Comparison of ENCODE assay signal across 14 mouse cellular contexts in genomic region chr4:107243365-107244333, GRCm38 (mm10). TPM values are rescaled to one million over a fixed set of nuclear protein-coding genes. Genes with fewer than 3 reads are reported as not detected.
A peak's percentile ranks its signal among the peaks of the same experiment; 100 is the strongest.
DNase-seq lines count a peak whose midpoint lies in the region; ATAC-seq and TF ChIP-seq lines count a peak whose summit lies in the region.
"Had no signal": no experiment of that assay in that cellular context is flagged by ENCODE, and none has a peak within 500 bp of the region (broad histone marks: within the 10 kb centered on the region; RNA-seq: fewer than 3 reads in every experiment).

No protein-coding gene starts in this region.

- TF ChIP-seq EP300 in heart, postnatal 0 days (IDR thresholded peaks at IDR 0.05; ENCODE audit: low read depth) = no peak

- H3K9me3 ChIP-seq in embryonic facial prominence, embryonic 13.5 days = no peaks in the 10 kb centered on the region
- no peaks in the 10 kb centered on the region for H3K9me3 ChIP-seq in embryonic facial prominence, embryonic 10.5 days
- H3K9me3 ChIP-seq in heart, postnatal 0 days (replicated peaks; ENCODE audit: control insufficient read depth, low read length) = no peaks in the 10 kb centered on the region
- no peaks in the 10 kb centered on the region for H3K9me3 ChIP-seq in midbrain, embryonic 14.5 days (ENCODE audit: control insufficient read depth, low read length)
- H3K9me3 ChIP-seq in midbrain, embryonic 10.5 days (replicated peaks) = no peaks in the 10 kb centered on the region
- no peaks in the 10 kb centered on the region for H3K9me3 ChIP-seq in neural tube, embryonic 15.5 days (replicated peaks)
- H3K9me3 ChIP-seq: embryonic facial prominence, embryonic 12.5 days had no signal

- intact Hi-C loops in heart, postnatal 25 days (cut with DNase I) = no loop called here

- peaks cover 18% of the 10 kb centered on the region for H3K4me1 ChIP-seq in embryonic facial prominence, embryonic 13.5 days
- no peaks in the 10 kb centered on the region for H3K4me1 ChIP-seq in embryonic facial prominence, embryonic 10.5 days
- H3K4me1 ChIP-seq in heart, postnatal 0 days (ENCODE audit: control insufficient read depth, insufficient read depth) = peaks cover 19% of the 10 kb centered on the region; the same call in 1 of the 2 replicates
- no peaks in the 10 kb centered on the region for H3K4me1 ChIP-seq in midbrain, embryonic 14.5 days (ENCODE audit: control insufficient read depth, insufficient read depth, low read length)
- peaks cover 16% of the 10 kb centered on the region for H3K4me1 ChIP-seq in midbrain, embryonic 10.5 days
- peaks cover 31% of the 10 kb centered on the region for H3K4me1 ChIP-seq in neural tube, embryonic 15.5 days

- no peaks in the 10 kb centered on the region for H3K27me3 ChIP-seq in embryonic facial prominence, embryonic 13.5 days
- H3K27me3 ChIP-seq in embryonic facial prominence, embryonic 10.5 days (replicated peaks; ENCODE audit: low read depth, poor library complexity, severe bottlenecking) = no peaks in the 10 kb centered on the region
- H3K27me3 ChIP-seq in heart, postnatal 0 days (ENCODE audit: control insufficient read depth, insufficient read depth, low read length) = no peaks in the 10 kb centered on the region
- no peaks in the 10 kb centered on the region for H3K27me3 ChIP-seq in midbrain, embryonic 14.5 days (ENCODE audit: control insufficient read depth, insufficient read depth, low read length)
- no peaks in the 10 kb centered on the region for H3K27me3 ChIP-seq in midbrain, embryonic 10.5 days (ENCODE audit: low read depth, poor library complexity, severe bottlenecking)
- H3K27me3 ChIP-seq in neural tube, embryonic 15.5 days (replicated peaks) = no peaks in the 10 kb centered on the region
- H3K27me3 ChIP-seq: embryonic facial prominence, embryonic 12.5 days had no signal

- H3K9ac ChIP-seq in embryonic facial prominence, embryonic 13.5 days = no peak overlapping the region
- peak overlapping the region; percentile 29; the same call in 1 of the 2 replicates for H3K9ac ChIP-seq in heart, postnatal 0 days (replicated peaks; ENCODE audit: low read depth, low read length)
- no peak overlapping the region for H3K9ac ChIP-seq in midbrain, embryonic 14.5 days (replicated peaks; ENCODE audit: low read length)
- H3K9ac ChIP-seq in neural tube, embryonic 15.5 days (replicated peaks) = no peak overlapping the region
- H3K9ac ChIP-seq: embryonic facial prominence, embryonic 12.5 days had no signal

- DNase-seq in embryonic facial prominence, embryonic 10.5 days (ENCODE audit: low spot score) = no peak
- DNase-seq in heart, postnatal 0 days (ENCODE audit: low spot score) = no peak
- DNase-seq in heart, postnatal 25 days (ENCODE audit: low spot score) = no peak
- peak; percentile 20 for DNase-seq in midbrain, embryonic 14.5 days
- no peak for DNase-seq in midbrain, embryonic 10.5 days (ENCODE audit: low spot score)
- no peak for DNase-seq in adrenal gland, adult 18-20 months (ENCODE audit: low spot score in 2 of 2)
- DNase-seq: cerebellum, postnatal 14 days; kidney, postnatal 36 days had no signal

- no peak for ATAC-seq in embryonic facial prominence, embryonic 13.5 days (ENCODE audit: insufficient number of reproducible peaks, insufficient read depth, low FRiP score, low TSS enrichment, low read depth)
- no peak for ATAC-seq in heart, postnatal 0 days (ENCODE audit: insufficient read depth, low read depth)
- no peak for ATAC-seq in midbrain, embryonic 14.5 days (ENCODE audit: low FRiP score, low TSS enrichment)
- no peak for ATAC-seq in neural tube, embryonic 15.5 days (ENCODE audit: low FRiP score)
- ATAC-seq: lung, postnatal 0 days had no signal

- H3K4me3 ChIP-seq in embryonic facial prominence, embryonic 13.5 days = no peak overlapping the region
- H3K4me3 ChIP-seq in embryonic facial prominence, embryonic 10.5 days = no peak overlapping the region
- no peak overlapping the region for H3K4me3 ChIP-seq in heart, postnatal 0 days (ENCODE audit: low read depth, low read length)
- H3K4me3 ChIP-seq in midbrain, embryonic 14.5 days (replicated peaks; ENCODE audit: low read depth, low read length) = no peak overlapping the region
- H3K4me3 ChIP-seq in midbrain, embryonic 10.5 days = no peak overlapping the region
- H3K4me3 ChIP-seq in neural tube, embryonic 15.5 days (replicated peaks) = no peak overlapping the region
- H3K4me3 ChIP-seq: embryonic facial prominence, embryonic 12.5 days had no signal

- peaks cover 66% of the 10 kb centered on the region for H3K36me3 ChIP-seq in embryonic facial prominence, embryonic 13.5 days
- peaks cover 79% of the 10 kb centered on the region for H3K36me3 ChIP-seq in embryonic facial prominence, embryonic 10.5 days (replicated peaks)
- peaks cover 33% of the 10 kb centered on the region for H3K36me3 ChIP-seq in heart, postnatal 0 days (replicated peaks; ENCODE audit: control insufficient read depth, insufficient read depth, low read length)
- peaks cover 39% of the 10 kb centered on the region for H3K36me3 ChIP-seq in midbrain, embryonic 14.5 days (ENCODE audit: control insufficient read depth, insufficient read depth, low read length)
- peaks cover 52% of the 10 kb centered on the region for H3K36me3 ChIP-seq in midbrain, embryonic 10.5 days
- peaks cover 40% of the 10 kb centered on the region for H3K36me3 ChIP-seq in neural tube, embryonic 15.5 days

- no peak overlapping the region for H3K4me2 ChIP-seq in embryonic facial prominence, embryonic 13.5 days
- H3K4me2 ChIP-seq in heart, postnatal 0 days (ENCODE audit: low read depth, low read length) = no peak overlapping the region
- H3K4me2 ChIP-seq in midbrain, embryonic 14.5 days (ENCODE audit: low read length) = no peak overlapping the region
- no peak overlapping the region for H3K4me2 ChIP-seq in neural tube, embryonic 15.5 days
- H3K4me2 ChIP-seq: embryonic facial prominence, embryonic 12.5 days had no signal

- WGBS in embryonic facial prominence, embryonic 13.5 days = 66% methylated on average over 6 of the region's 6 CpGs
- WGBS in embryonic facial prominence, embryonic 10.5 days = 82% methylated on average over 6 of the region's 6 CpGs
- 52% methylated on average over 6 of the region's 6 CpGs for WGBS in heart, postnatal 0 days
- WGBS in midbrain, embryonic 14.5 days = 62% methylated on average over 6 of the region's 6 CpGs
- 78% methylated on average over 6 of the region's 6 CpGs for WGBS in midbrain, embryonic 10.5 days
- 57% methylated on average over 6 of the region's 6 CpGs for WGBS in neural tube, embryonic 15.5 days

- H3K27ac ChIP-seq in embryonic facial prominence, embryonic 13.5 days = 0 out of 2 replicates have a peak overlapping the region, but pooled peaks have one; percentile 13
- no peak overlapping the region for H3K27ac ChIP-seq in embryonic facial prominence, embryonic 10.5 days (replicated peaks)
- no peak overlapping the region for H3K27ac ChIP-seq in heart, postnatal 0 days (ENCODE audit: low read depth)
- H3K27ac ChIP-seq in midbrain, embryonic 14.5 days (replicated peaks; ENCODE audit: low read depth, low read length) = no peak overlapping the region
- no peak overlapping the region for H3K27ac ChIP-seq in midbrain, embryonic 10.5 days (replicated peaks)
- H3K27ac ChIP-seq in neural tube, embryonic 15.5 days (replicated peaks) = peak overlapping the region; percentile 11; the same call in 1 of the 2 replicates
- H3K27ac ChIP-seq: embryonic facial prominence, embryonic 12.5 days had no signal

- no peak for TF ChIP-seq CTCF in heart, postnatal 0 days (IDR thresholded peaks at IDR 0.05; ENCODE audit: low read depth)

RNA-seq across cellular contexts. Expression of gene Lrrc42, which starts 9.7 kb away (rescaled TPM):
- polyA plus RNA-seq in embryonic facial prominence, embryonic 13.5 days (2015; fragmentation: Nextera tagmentation; extraction: Ambion mirVana) = 91.5 and 94.5 TPM in 2 replicates
- polyA plus RNA-seq in embryonic facial prominence, embryonic 10.5 days (2016; fragmentation: Nextera tagmentation; extraction: Ambion mirVana) = 80.0 and 83.3 TPM in 2 replicates
- 0.53 and 4.4 TPM in 2 replicates for total RNA-seq in heart, postnatal 0 days (2014; rRNA removed; ENCODE audit: low replicate concordance)
- polyA plus RNA-seq in heart, postnatal 0 days (2015; fragmentation: Nextera tagmentation; extraction: Ambion mirVana) = 22.6 and 23.6 TPM in 2 replicates
- total RNA-seq in heart, postnatal 25 days (2021) = 10 to 100 TPM; 10.7 to 13.3 TPM
- 47.5 and 50.7 TPM in 2 replicates for polyA plus RNA-seq in midbrain, embryonic 14.5 days (2014; fragmentation: Nextera tagmentation; extraction: Ambion mirVana)
- polyA plus RNA-seq in midbrain, embryonic 10.5 days (2016; fragmentation: Nextera tagmentation; extraction: Ambion mirVana) = 75.0 and 83.0 TPM in 2 replicates
- 54.6 and 63.7 TPM in 2 replicates for polyA plus RNA-seq in neural tube, embryonic 15.5 days (2015; fragmentation: Nextera tagmentation; extraction: Ambion mirVana)
- 10 to 100 TPM; 18.9 to 19.9 TPM for total RNA-seq in adrenal gland, adult 18-20 months (2021)

RNA-seq across cellular contexts. Expression of gene Hspb11, which starts 9.7 kb away (rescaled TPM):
- polyA plus RNA-seq in embryonic facial prominence, embryonic 13.5 days (2015; fragmentation: Nextera tagmentation; extraction: Ambion mirVana) = 43.3 and 46.9 TPM in 2 replicates
- polyA plus RNA-seq in embryonic facial prominence, embryonic 10.5 days (2016; fragmentation: Nextera tagmentation; extraction: Ambion mirVana) = 22.2 and 24.6 TPM in 2 replicates
- 4.9 and 37.5 TPM in 2 replicates for total RNA-seq in heart, postnatal 0 days (2014; rRNA removed; ENCODE audit: low replicate concordance)
- polyA plus RNA-seq in heart, postnatal 0 days (2015; fragmentation: Nextera tagmentation; extraction: Ambion mirVana) = 35.0 and 35.6 TPM in 2 replicates
- 10 to 100 TPM; 10.5 to 13.0 TPM for total RNA-seq in heart, postnatal 25 days (2021)
- 38.2 and 45.7 TPM in 2 replicates for polyA plus RNA-seq in midbrain, embryonic 14.5 days (2014; fragmentation: Nextera tagmentation; extraction: Ambion mirVana)
- 25.6 and 25.9 TPM in 2 replicates for polyA plus RNA-seq in midbrain, embryonic 10.5 days (2016; fragmentation: Nextera tagmentation; extraction: Ambion mirVana)
- polyA plus RNA-seq in neural tube, embryonic 15.5 days (2015; fragmentation: Nextera tagmentation; extraction: Ambion mirVana) = 40.6 and 41.8 TPM in 2 replicates
- 10 to 100 TPM; 17.3 to 20.3 TPM for total RNA-seq in adrenal gland, adult 18-20 months (2021)

RNA-seq across cellular contexts. Expression of gene Ldlrad1, which starts 34.7 kb away (rescaled TPM):
- polyA plus RNA-seq in embryonic facial prominence, embryonic 13.5 days (2015; fragmentation: Nextera tagmentation; extraction: Ambion mirVana) = not detected in 2 replicates
- polyA plus RNA-seq in embryonic facial prominence, embryonic 10.5 days (2016; fragmentation: Nextera tagmentation; extraction: Ambion mirVana) = not detected in 2 replicates
- not detected in 2 replicates for total RNA-seq in heart, postnatal 0 days (2014; rRNA removed; ENCODE audit: low replicate concordance)
- polyA plus RNA-seq in heart, postnatal 0 days (2015; fragmentation: Nextera tagmentation; extraction: Ambion mirVana) = 0.11 TPM in 1 of 2 replicates, not detected in the other
- total RNA-seq in heart, postnatal 25 days (2021) = not detected
- polyA plus RNA-seq in midbrain, embryonic 14.5 days (2014; fragmentation: Nextera tagmentation; extraction: Ambion mirVana) = not detected in 2 replicates
- polyA plus RNA-seq in midbrain, embryonic 10.5 days (2016; fragmentation: Nextera tagmentation; extraction: Ambion mirVana) = not detected in 2 replicates
- polyA plus RNA-seq in neural tube, embryonic 15.5 days (2015; fragmentation: Nextera tagmentation; extraction: Ambion mirVana) = not detected in 2 replicates
- not detected for total RNA-seq in adrenal gland, adult 18-20 months (2021)
- total RNA-seq: ES-E14; liver, adult 2 months had no signal
- polyA plus RNA-seq: embryonic facial prominence, embryonic 12.5 days; liver, adult 2 months had no signal

Comparison
In these comparisons a context has a peak if more than half of its experiments do, and no peak if none do; other contexts are left out.
1. H3K27ac ChIP-seq: peak in embryonic facial prominence, embryonic 13.5 days (single experiment) and neural tube, embryonic 15.5 days (single experiment); none in embryonic facial prominence, embryonic 10.5 days (single experiment), heart, postnatal 0 days (single experiment), midbrain, embryonic 14.5 days (single experiment) and midbrain, embryonic 10.5 days (single experiment).